In genomic region chr17:45867727-45868126, GRCm38 (mm10) we compare ENCODE assay signal across 19 mouse cellular contexts.
A peak's percentile ranks its signal among the peaks of the same experiment; 100 is the strongest.
DNase-seq lines count a peak whose midpoint lies in the region; ATAC-seq and TF ChIP-seq lines count a peak whose summit lies in the region.
"Had no signal": no experiment of that assay in that cellular context is flagged by ENCODE, and none has a peak within 500 bp of the region (broad histone marks: within the 10 kb centered on the region; RNA-seq: fewer than 3 reads in every experiment).

No protein-coding gene starts in this region.

- peaks cover 29% of the 10 kb centered on the region for H3K27me3 ChIP-seq in heart, embryonic 10.5 days (ENCODE audit: insufficient read depth, poor library complexity, severe bottlenecking)
- H3K27me3 ChIP-seq in lung, embryonic 15.5 days = peaks cover 13% of the 10 kb centered on the region; the same call in 1 of the 2 replicates
- 0 out of 2 replicates have a peak, but pooled peaks cover 3% of the 10 kb centered on the region for H3K27me3 ChIP-seq in stomach, embryonic 15.5 days (replicated peaks)

- 0 out of 2 replicates have a peak overlapping the region, but pooled peaks have one; percentile 67 for H3K27ac ChIP-seq in heart, embryonic 10.5 days
- peak overlapping the region; percentile 12; the same call in 1 of the 2 replicates for H3K27ac ChIP-seq in lung, embryonic 15.5 days
- peak overlapping the region; percentile 81 for H3K27ac ChIP-seq in embryonic fibroblast, embryonic 13.5 days (ENCODE audit: insufficient read depth, low read length)
- peak overlapping the region; percentile 28; the same call in 1 of the 2 replicates for H3K27ac ChIP-seq in stomach, embryonic 15.5 days
- H3K27ac ChIP-seq: embryonic facial prominence, embryonic 15.5 days; forebrain, embryonic 12.5 days; hindbrain, embryonic 12.5 days; limb, embryonic 15.5 days; midbrain, embryonic 10.5 days had no signal

- TF ChIP-seq CTCF in embryonic fibroblast, embryonic 13.5 days (IDR thresholded peaks at IDR 0.05; ENCODE audit: borderline replicate concordance, insufficient read depth, low read length) = no peak

- H3K9me3 ChIP-seq in heart, embryonic 10.5 days = peaks cover 6% of the 10 kb centered on the region; the same call in 1 of the 2 replicates
- H3K9me3 ChIP-seq in lung, embryonic 15.5 days = no peaks in the 10 kb centered on the region
- no peaks in the 10 kb centered on the region for H3K9me3 ChIP-seq in stomach, embryonic 15.5 days
- H3K9me3 ChIP-seq: embryonic facial prominence, embryonic 15.5 days; forebrain, embryonic 12.5 days; hindbrain, embryonic 12.5 days; limb, embryonic 15.5 days; midbrain, embryonic 10.5 days had no signal

- no peak overlapping the region for H3K4me3 ChIP-seq in heart, embryonic 10.5 days
- H3K4me3 ChIP-seq in lung, embryonic 15.5 days = no peak overlapping the region
- H3K4me3 ChIP-seq in embryonic fibroblast, embryonic 13.5 days (ENCODE audit: insufficient read depth, low read length) = no peak overlapping the region
- no peak overlapping the region for H3K4me3 ChIP-seq in stomach, embryonic 15.5 days (replicated peaks)
- H3K4me3 ChIP-seq: embryonic facial prominence, embryonic 15.5 days; forebrain, embryonic 12.5 days; hindbrain, embryonic 12.5 days; limb, embryonic 15.5 days; midbrain, embryonic 10.5 days had no signal

- peaks cover 73% of the 10 kb centered on the region for H3K4me1 ChIP-seq in heart, embryonic 10.5 days
- peaks cover 66% of the 10 kb centered on the region for H3K4me1 ChIP-seq in lung, embryonic 15.5 days
- H3K4me1 ChIP-seq in embryonic fibroblast, embryonic 13.5 days (ENCODE audit: control insufficient read depth, insufficient read depth, low read length) = peaks cover 4% of the 10 kb centered on the region; the same call in 1 of the 2 replicates
- H3K4me1 ChIP-seq in stomach, embryonic 15.5 days = peaks cover 45% of the 10 kb centered on the region

- TF ChIP-seq POLR2A in embryonic fibroblast, embryonic 13.5 days (IDR thresholded peaks at IDR 0.05; ENCODE audit: low read depth, low read length) = no peak

- 66% methylated on average over 5 of the region's 5 CpGs for WGBS in heart, embryonic 10.5 days
- 65% methylated on average over 5 of the region's 5 CpGs for WGBS in lung, embryonic 15.5 days
- 62% methylated on average over 5 of the region's 5 CpGs for WGBS in stomach, embryonic 15.5 days

- H3K36me3 ChIP-seq in heart, embryonic 10.5 days = no peaks in the 10 kb centered on the region
- no peaks in the 10 kb centered on the region for H3K36me3 ChIP-seq in lung, embryonic 15.5 days
- no peaks in the 10 kb centered on the region for H3K36me3 ChIP-seq in stomach, embryonic 15.5 days
- H3K36me3 ChIP-seq: embryonic facial prominence, embryonic 15.5 days; forebrain, embryonic 12.5 days; G1E; hindbrain, embryonic 12.5 days; limb, embryonic 15.5 days; midbrain, embryonic 10.5 days had no signal

- H3K9ac ChIP-seq in lung, embryonic 15.5 days = no peak overlapping the region
- no peak overlapping the region for H3K9ac ChIP-seq in stomach, embryonic 15.5 days
- H3K9ac ChIP-seq: embryonic facial prominence, embryonic 15.5 days; forebrain, embryonic 12.5 days; hindbrain, embryonic 12.5 days; limb, embryonic 15.5 days had no signal

- ATAC-seq in lung, embryonic 15.5 days (ENCODE audit: borderline replicate concordance, extremely low read depth, low FRiP score, low TSS enrichment) = no peak
- no peak for ATAC-seq in stomach, embryonic 15.5 days (ENCODE audit: insufficient read depth, low FRiP score, low read depth)

- DNase-seq in heart, embryonic 10.5 days (ENCODE audit: low spot score) = no peak
- no peak for DNase-seq in heart, adult 8-10 months (ENCODE audit: low spot score)
- no peak for DNase-seq in lung, adult 18-20 months
- DNase-seq in urinary bladder, postnatal 4 days (ENCODE audit: low spot score in 2 of 2) = no peak
- DNase-seq in adrenal gland, postnatal 10 days = no peak
- DNase-seq: cerebellum, adult 9-10 months; layer of hippocampus, adult 9-11 months; lung, postnatal 4 days; spleen, adult 18-20 months; thymus, postnatal 14 days had no signal

- H3K4me2 ChIP-seq in lung, embryonic 15.5 days = no peak overlapping the region
- H3K4me2 ChIP-seq in stomach, embryonic 15.5 days = no peak overlapping the region
- H3K4me2 ChIP-seq: embryonic facial prominence, embryonic 15.5 days; forebrain, embryonic 12.5 days; hindbrain, embryonic 12.5 days; limb, embryonic 15.5 days had no signal

Comparison
In these comparisons a context has a peak if more than half of its experiments do, and no peak if none do; other contexts are left out.
1. H3K27ac ChIP-seq: peak in every context shown above with its lines; median percentile 81 in embryonic fibroblast, embryonic 13.5 days; 67 in heart, embryonic 10.5 days; 28 in stomach, embryonic 15.5 days; 12 in lung, embryonic 15.5 days.